Mouse (Mus musculus): ENCODE data around the gene Nrl. TPM values are rescaled to one million over a fixed set of nuclear protein-coding genes. Genes with fewer than 3 reads are reported as not detected.

Gene Nrl
- polyA plus RNA-seq, 1 experiment from 2014 or later = not detected

GRCm38 (mm10) chr14:55558740-55559448 lies 34.1 kb upstream of the Nrl start:
- Histone ChIP-seq H3K36me3 (ENCODE audit: control insufficient read depth, insufficient read depth, low read length) (no peaks in the 10 kb centered on the region), H3K4me2 (peak overlapping the region; percentile 75), H3K4me3 (ENCODE audit: low read depth, low read length) (peak overlapping the region; percentile 63), H3K4me1 (ENCODE audit: control insufficient read depth, insufficient read depth, low read length) (peaks cover 9% of the 10 kb centered on the region), H3K27ac (ENCODE audit: low read depth, low read length) (no peak overlapping the region), H3K9ac (ENCODE audit: low read length) (no peak overlapping the region; the same call in 1 of the 2 replicates), H3K9me3 (ENCODE audit: control insufficient read depth, low read length) (no peaks in the 10 kb centered on the region), H3K27me3 (ENCODE audit: control insufficient read depth, insufficient read depth, low read length) (no peaks in the 10 kb centered on the region)
- WGBS = 54% methylated on average over 6 of the region's 6 CpGs
- no peak for ATAC-seq (ENCODE audit: low FRiP score)
- DNase-seq (ENCODE audit: low spot score, missing footprints) = peak; percentile 76

GRCm38 (mm10) chr14:55557587-55557986 lies 32.8 kb upstream of the Nrl start:
- DNase-seq (ENCODE audit: low spot score, missing footprints) (peak; percentile 35), ATAC-seq (ENCODE audit: low FRiP score) (no peak)
- H3K4me1 ChIP-seq (ENCODE audit: control insufficient read depth, insufficient read depth, low read length) = peaks cover 9% of the 10 kb centered on the region
- no peak overlapping the region for H3K27ac ChIP-seq (ENCODE audit: low read depth, low read length)
- H3K4me3 ChIP-seq (ENCODE audit: low read depth, low read length) = no peak overlapping the region
- no peak overlapping the region for H3K9ac ChIP-seq (ENCODE audit: low read length)
- no peaks in the 10 kb centered on the region for H3K27me3 ChIP-seq (ENCODE audit: control insufficient read depth, insufficient read depth, low read length)
- H3K4me2 ChIP-seq = no peak overlapping the region
- no peaks in the 10 kb centered on the region for H3K36me3 ChIP-seq (ENCODE audit: control insufficient read depth, insufficient read depth, low read length)
- 91% methylated on average over 3 of the region's 3 CpGs for WGBS
- no peaks in the 10 kb centered on the region for H3K9me3 ChIP-seq (ENCODE audit: control insufficient read depth, low read length)

- Histone ChIP-seq H3K27ac (ENCODE audit: low read depth, low read length) (no peak overlapping the region), H3K4me2 (no peak overlapping the region), H3K36me3 (ENCODE audit: control insufficient read depth, insufficient read depth, low read length) (no peaks in the 10 kb centered on the region), H3K9me3 (ENCODE audit: control insufficient read depth, low read length) (no peaks in the 10 kb centered on the region), H3K9ac (ENCODE audit: low read length) (no peak overlapping the region), H3K4me3 (ENCODE audit: low read depth, low read length) (no peak overlapping the region), H3K27me3 (ENCODE audit: control insufficient read depth, insufficient read depth, low read length) (no peaks in the 10 kb centered on the region), H3K4me1 (ENCODE audit: control insufficient read depth, insufficient read depth, low read length) (peaks cover 9% of the 10 kb centered on the region)
- no peak for ATAC-seq (ENCODE audit: low FRiP score)
- DNase-seq (ENCODE audit: low spot score, missing footprints) = no peak
- WGBS = 31% methylated on average over 5 of the region's 5 CpGs
Observed at GRCm38 (mm10) chr14:55557003-55557402, 32.2 kb upstream of the Nrl start.

GRCm38 (mm10) chr14:55555788-55556187 lies 31.0 kb upstream of the Nrl start:
- H3K27me3 ChIP-seq (ENCODE audit: control insufficient read depth, insufficient read depth, low read length) = no peaks in the 10 kb centered on the region
- H3K9ac ChIP-seq (ENCODE audit: low read length) = no peak overlapping the region
- H3K4me3 ChIP-seq (ENCODE audit: low read depth, low read length) = no peak overlapping the region
- H3K4me1 ChIP-seq (ENCODE audit: control insufficient read depth, insufficient read depth, low read length) = peaks cover 3% of the 10 kb centered on the region; the same call in 1 of the 2 replicates
- DNase-seq (ENCODE audit: low spot score, missing footprints) (no peak), ATAC-seq (ENCODE audit: low FRiP score) (no peak)
- H3K36me3 ChIP-seq (ENCODE audit: control insufficient read depth, insufficient read depth, low read length) = no peaks in the 10 kb centered on the region
- H3K9me3 ChIP-seq (ENCODE audit: control insufficient read depth, low read length) = no peaks in the 10 kb centered on the region
- 73% methylated on average over 3 of the region's 3 CpGs for WGBS
- H3K4me2 ChIP-seq = no peak overlapping the region
- H3K27ac ChIP-seq (ENCODE audit: low read depth, low read length) = no peak overlapping the region

GRCm38 (mm10) chr14:55554635-55555034 lies 29.9 kb upstream of the Nrl start:
- peaks cover 3% of the 10 kb centered on the region; the same call in 1 of the 2 replicates for H3K4me1 ChIP-seq (ENCODE audit: control insufficient read depth, insufficient read depth, low read length)
- no peak for ATAC-seq (ENCODE audit: low FRiP score)
- no peaks in the 10 kb centered on the region for H3K36me3 ChIP-seq (ENCODE audit: control insufficient read depth, insufficient read depth, low read length)
- no peaks in the 10 kb centered on the region for H3K9me3 ChIP-seq (ENCODE audit: control insufficient read depth, low read length)
- H3K4me3 ChIP-seq (ENCODE audit: low read depth, low read length) = no peak overlapping the region
- H3K4me2 ChIP-seq = no peak overlapping the region
- no peaks in the 10 kb centered on the region for H3K27me3 ChIP-seq (ENCODE audit: control insufficient read depth, insufficient read depth, low read length)
- H3K9ac ChIP-seq (ENCODE audit: low read length) = no peak overlapping the region
- no peak overlapping the region for H3K27ac ChIP-seq (ENCODE audit: low read depth, low read length)
- DNase-seq (ENCODE audit: low spot score, missing footprints) = no peak

- DNase-seq (ENCODE audit: low spot score, missing footprints) (no peak), ATAC-seq (ENCODE audit: low FRiP score) (no peak)
- H3K9ac ChIP-seq (ENCODE audit: low read length) = no peak overlapping the region
- no peaks in the 10 kb centered on the region for H3K36me3 ChIP-seq (ENCODE audit: control insufficient read depth, insufficient read depth, low read length)
- H3K4me1 ChIP-seq (ENCODE audit: control insufficient read depth, insufficient read depth, low read length) = no peaks in the 10 kb centered on the region
- H3K9me3 ChIP-seq (ENCODE audit: control insufficient read depth, low read length) = no peaks in the 10 kb centered on the region
- H3K4me2 ChIP-seq = no peak overlapping the region
- H3K27ac ChIP-seq (ENCODE audit: low read depth, low read length) = no peak overlapping the region
- WGBS = 87% methylated on average over 8 of the region's 8 CpGs
- H3K27me3 ChIP-seq (ENCODE audit: control insufficient read depth, insufficient read depth, low read length) = no peaks in the 10 kb centered on the region
- no peak overlapping the region for H3K4me3 ChIP-seq (ENCODE audit: low read depth, low read length)
Observed at GRCm38 (mm10) chr14:55551794-55552193, 27.0 kb upstream of the Nrl start.

GRCm38 (mm10) chr14:55551347-55551746 lies 26.6 kb upstream of the Nrl start:
- H3K36me3 ChIP-seq (ENCODE audit: control insufficient read depth, insufficient read depth, low read length) = no peaks in the 10 kb centered on the region
- no peaks in the 10 kb centered on the region for H3K27me3 ChIP-seq (ENCODE audit: control insufficient read depth, insufficient read depth, low read length)
- no peak for ATAC-seq (ENCODE audit: low FRiP score)
- H3K27ac ChIP-seq (ENCODE audit: low read depth, low read length) = no peak overlapping the region
- no peaks in the 10 kb centered on the region for H3K9me3 ChIP-seq (ENCODE audit: control insufficient read depth, low read length)
- DNase-seq (ENCODE audit: low spot score, missing footprints) = no peak
- no peak overlapping the region for H3K4me2 ChIP-seq
- 69% methylated on average over 5 of the region's 5 CpGs for WGBS
- H3K4me3 ChIP-seq (ENCODE audit: low read depth, low read length) = no peak overlapping the region
- no peak overlapping the region for H3K9ac ChIP-seq (ENCODE audit: low read length)
- H3K4me1 ChIP-seq (ENCODE audit: control insufficient read depth, insufficient read depth, low read length) = no peaks in the 10 kb centered on the region

- no peak for DNase-seq (ENCODE audit: low spot score, missing footprints)
- no peak for ATAC-seq (ENCODE audit: low FRiP score)
- WGBS = 88% methylated on average over 6 of the region's 6 CpGs
- Histone ChIP-seq H3K4me2 (no peak overlapping the region), H3K9me3 (ENCODE audit: control insufficient read depth, low read length) (no peaks in the 10 kb centered on the region), H3K4me1 (ENCODE audit: control insufficient read depth, insufficient read depth, low read length) (no peaks in the 10 kb centered on the region), H3K27me3 (ENCODE audit: control insufficient read depth, insufficient read depth, low read length) (no peaks in the 10 kb centered on the region), H3K27ac (ENCODE audit: low read depth, low read length) (no peak overlapping the region), H3K9ac (ENCODE audit: low read length) (no peak overlapping the region), H3K36me3 (ENCODE audit: control insufficient read depth, insufficient read depth, low read length) (no peaks in the 10 kb centered on the region), H3K4me3 (ENCODE audit: low read depth, low read length) (no peak overlapping the region)
Observed at GRCm38 (mm10) chr14:55550191-55550590, 25.4 kb upstream of the Nrl start.

GRCm38 (mm10) chr14:55544334-55544733 lies 19.6 kb upstream of the Nrl start:
- 91% methylated on average over 9 of the region's 9 CpGs for WGBS
- H3K36me3 ChIP-seq (ENCODE audit: control insufficient read depth, insufficient read depth, low read length) = no peaks in the 10 kb centered on the region; the same call in 1 of the 2 replicates
- H3K4me2 ChIP-seq = no peak overlapping the region
- H3K4me3 ChIP-seq (ENCODE audit: low read depth, low read length) = no peak overlapping the region
- H3K4me1 ChIP-seq (ENCODE audit: control insufficient read depth, insufficient read depth, low read length) = peaks cover 9% of the 10 kb centered on the region; the same call in 1 of the 2 replicates
- no peaks in the 10 kb centered on the region for H3K9me3 ChIP-seq (ENCODE audit: control insufficient read depth, low read length)
- ATAC-seq (ENCODE audit: low FRiP score) (no peak), DNase-seq (ENCODE audit: low spot score, missing footprints) (no peak)
- H3K9ac ChIP-seq (ENCODE audit: low read length) = no peak overlapping the region
- H3K27me3 ChIP-seq (ENCODE audit: control insufficient read depth, insufficient read depth, low read length) = no peaks in the 10 kb centered on the region
- H3K27ac ChIP-seq (ENCODE audit: low read depth, low read length) = no peak overlapping the region

Data from midbrain, embryonic 11.5 days (tissue).